In the genomic region with DNA sequence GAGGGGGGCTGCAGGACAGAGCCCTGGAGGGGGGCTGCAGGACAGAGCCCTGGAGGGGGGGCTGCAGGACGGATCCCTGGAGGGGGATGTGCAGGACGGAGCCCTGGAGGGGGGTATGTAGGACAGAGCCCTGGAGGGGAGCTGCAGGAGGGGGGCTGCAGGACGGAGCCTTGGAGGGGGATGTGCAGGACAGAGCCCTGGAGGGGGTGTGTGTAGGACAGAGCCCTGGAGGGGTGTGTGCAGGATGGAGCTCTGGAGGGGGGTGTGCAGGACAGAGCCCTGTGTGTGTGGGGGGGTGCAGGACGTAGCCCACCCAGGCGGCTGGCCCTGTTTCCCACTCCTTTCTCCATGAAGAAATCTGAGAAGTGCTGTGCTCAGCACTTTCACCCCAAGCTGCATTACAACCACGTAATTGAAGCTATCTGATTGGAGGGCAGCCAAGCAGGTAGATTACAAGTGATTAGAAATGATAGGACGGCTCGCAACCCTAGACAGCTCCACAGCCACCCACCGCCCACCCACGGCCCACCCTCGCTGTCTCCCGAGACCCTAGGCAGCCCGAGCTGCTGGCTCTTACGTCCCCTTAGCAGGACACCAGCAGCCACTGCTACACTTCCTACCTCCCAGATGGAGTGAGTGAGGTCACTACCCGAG, we compare ENCODE assay signal across 10 mouse cellular contexts. TPM values are rescaled to one million over a fixed set of nuclear protein-coding genes. Genes with fewer than 3 reads are reported as not detected.
DNase-seq lines count a peak whose midpoint lies in the region; ATAC-seq lines count a peak whose summit lies in the region.
"Had no signal": no experiment of that assay in that cellular context is flagged by ENCODE, and none has a peak within 500 bp of the region (broad histone marks: within the 10 kb centered on the region; RNA-seq: fewer than 3 reads in every experiment).

No protein-coding gene starts in this region.

- 25% methylated on average over 15 of the region's 15 CpGs for WGBS in lung, embryonic 15.5 days
- 45% methylated on average over 15 of the region's 15 CpGs for WGBS in forebrain, embryonic 13.5 days
- 33% methylated on average over 15 of the region's 15 CpGs for WGBS in intestine, embryonic 15.5 days
- 36% methylated on average over 15 of the region's 15 CpGs for WGBS in stomach, embryonic 14.5 days

- H3K4me3 ChIP-seq in lung, embryonic 15.5 days: no peak overlapping the region
- no peak overlapping the region for H3K4me3 ChIP-seq in forebrain, embryonic 13.5 days
- H3K4me3 ChIP-seq in intestine, embryonic 15.5 days (replicated peaks): no peak overlapping the region
- H3K4me3 ChIP-seq in stomach, embryonic 14.5 days (ENCODE audit: low read depth, low read length): no peak overlapping the region

- no peak overlapping the region for H3K27ac ChIP-seq in lung, embryonic 15.5 days
- H3K27ac ChIP-seq in forebrain, embryonic 13.5 days: peak overlapping the region; percentile 76
- no peak overlapping the region for H3K27ac ChIP-seq in intestine, embryonic 15.5 days
- no peak overlapping the region for H3K27ac ChIP-seq in stomach, embryonic 14.5 days (ENCODE audit: low read length)
- H3K27ac ChIP-seq: liver, embryonic 14.5 days had no signal

- no peak for DNase-seq in lung, adult 18-20 months
- no peak for DNase-seq in spleen, adult 18-20 months
- no peak for DNase-seq in frontal cortex, adult 2 months (ENCODE audit: extremely low spot score in 1 of 2, low spot score in 1 of 2)

- no peak overlapping the region for H3K4me2 ChIP-seq in lung, embryonic 15.5 days
- H3K4me2 ChIP-seq in forebrain, embryonic 13.5 days: peak overlapping the region; percentile 37
- peak overlapping the region; percentile 28; the same call in 1 of the 2 replicates for H3K4me2 ChIP-seq in intestine, embryonic 15.5 days (replicated peaks)
- H3K4me2 ChIP-seq in stomach, embryonic 14.5 days (replicated peaks; ENCODE audit: low read depth, low read length): no peak overlapping the region; the same call in 1 of the 2 replicates
- H3K4me2 ChIP-seq: heart, embryonic 11.5 days had no signal

- no peak overlapping the region for H3K9ac ChIP-seq in lung, embryonic 15.5 days
- peak overlapping the region; percentile 26; the same call in 1 of the 2 replicates for H3K9ac ChIP-seq in forebrain, embryonic 13.5 days
- no peak overlapping the region for H3K9ac ChIP-seq in intestine, embryonic 15.5 days
- no peak overlapping the region; the same call in 1 of the 2 replicates for H3K9ac ChIP-seq in stomach, embryonic 14.5 days (replicated peaks; ENCODE audit: low read depth, low read length)
- H3K9ac ChIP-seq: liver, embryonic 14.5 days had no signal

- H3K9me3 ChIP-seq in lung, embryonic 15.5 days: no peaks in the 10 kb centered on the region
- H3K9me3 ChIP-seq in forebrain, embryonic 13.5 days (replicated peaks): no peaks in the 10 kb centered on the region
- no peaks in the 10 kb centered on the region for H3K9me3 ChIP-seq in intestine, embryonic 15.5 days
- no peaks in the 10 kb centered on the region for H3K9me3 ChIP-seq in stomach, embryonic 14.5 days (ENCODE audit: control insufficient read depth, low read depth, low read length)

- H3K4me1 ChIP-seq in lung, embryonic 15.5 days: peaks cover 9% of the 10 kb centered on the region
- H3K4me1 ChIP-seq in forebrain, embryonic 13.5 days: peaks cover 30% of the 10 kb centered on the region
- peaks cover 21% of the 10 kb centered on the region for H3K4me1 ChIP-seq in intestine, embryonic 15.5 days (replicated peaks)
- peaks cover 10% of the 10 kb centered on the region; the same call in 1 of the 2 replicates for H3K4me1 ChIP-seq in stomach, embryonic 14.5 days (ENCODE audit: control insufficient read depth, insufficient read depth, low read length)

- H3K36me3 ChIP-seq in lung, embryonic 15.5 days: no peaks in the 10 kb centered on the region
- H3K36me3 ChIP-seq in forebrain, embryonic 13.5 days (ENCODE audit: poor library complexity, severe bottlenecking): no peaks in the 10 kb centered on the region
- H3K36me3 ChIP-seq in intestine, embryonic 15.5 days: no peaks in the 10 kb centered on the region
- no peaks in the 10 kb centered on the region for H3K36me3 ChIP-seq in stomach, embryonic 14.5 days (ENCODE audit: control insufficient read depth, insufficient read depth, low read length)
- H3K36me3 ChIP-seq: G1E had no signal

- H3K27me3 ChIP-seq in lung, embryonic 15.5 days: no peaks in the 10 kb centered on the region
- H3K27me3 ChIP-seq in forebrain, embryonic 13.5 days: peaks cover 10% of the 10 kb centered on the region
- no peaks in the 10 kb centered on the region for H3K27me3 ChIP-seq in intestine, embryonic 15.5 days (replicated peaks)
- H3K27me3 ChIP-seq in stomach, embryonic 14.5 days (ENCODE audit: control insufficient read depth, insufficient read depth, low read length): no peaks in the 10 kb centered on the region

- ATAC-seq in lung, embryonic 15.5 days (ENCODE audit: borderline replicate concordance, extremely low read depth, low FRiP score, low TSS enrichment): peak; percentile 56; the same call in 1 of the 2 replicates
- peak; percentile 63 for ATAC-seq in forebrain, embryonic 13.5 days
- ATAC-seq in intestine, embryonic 15.5 days: peak; percentile 67
- 0 out of 2 replicates have a peak, but pooled peaks have one; percentile 54 for ATAC-seq in stomach, embryonic 14.5 days (ENCODE audit: insufficient number of reproducible peaks, insufficient read depth, low FRiP score, low read depth)

RNA-seq across cellular contexts. Expression of a gene that starts 35.8 kb away (rescaled TPM):
- 6.0 and 7.3 TPM in 2 replicates for polyA plus RNA-seq in lung, embryonic 15.5 days (2015; fragmentation: Nextera tagmentation; extraction: Ambion mirVana)
- polyA plus RNA-seq in forebrain, embryonic 13.5 days (2015; fragmentation: Nextera tagmentation; extraction: Ambion mirVana): 4.5 and 5.6 TPM in 2 replicates
- 13.1 and 14.7 TPM in 2 replicates for polyA plus RNA-seq in intestine, embryonic 15.5 days (2015; fragmentation: Nextera tagmentation; extraction: Ambion mirVana)
- 5.2 and 7.0 TPM in 2 replicates for polyA plus RNA-seq in stomach, embryonic 14.5 days (2014; fragmentation: Nextera tagmentation; extraction: Ambion mirVana)
- polyA plus RNA-seq in frontal cortex, adult 2 months (2012; rRNA removed): 8.3 and 9.8 TPM in 2 replicates

Comparison
In these comparisons a context has a peak if more than half of its experiments do, and no peak if none do; other contexts are left out.
1. H3K4me2 ChIP-seq: peak in forebrain, embryonic 13.5 days (single experiment) and intestine, embryonic 15.5 days (single experiment); none in lung, embryonic 15.5 days (single experiment) and stomach, embryonic 14.5 days (single experiment).
2. Peak in every context shown above with its lines, with median percentiles within 50 percentile points of each other: ATAC-seq.